Mouse (Mus musculus): Measurements from ENCODE around the gene Tiam2.

- no peak for TF ChIP-seq CTCF (IDR thresholded peaks at IDR 0.05 in 2 of 3, conservative IDR thresholded peaks at IDR 0.05 in 1 of 3; ENCODE audit: control insufficient read depth in 1 of 3, insufficient read depth in 1 of 3, low read depth in 2 of 3, low read length in 3 of 3, poor library complexity in 1 of 3, severe bottlenecking in 1 of 3)
- TF ChIP-seq E2F4 (IDR thresholded peaks at IDR 0.05; ENCODE audit: borderline replicate concordance, low read depth, low read length), result no peak
- no peak for TF ChIP-seq ELF1 (IDR thresholded peaks at IDR 0.05; ENCODE audit: low read depth, low read length)
- no peak for TF ChIP-seq POLR2A (IDR thresholded peaks at IDR 0.05; ENCODE audit: control insufficient read depth in 1 of 2, insufficient read depth in 1 of 2, low read depth in 1 of 2, low read length in 2 of 2, poor library complexity in 1 of 2)
- no peak for TF ChIP-seq ZMIZ1 (IDR thresholded peaks at IDR 0.05; ENCODE audit: low read depth, low read length)
- no peak for TF ChIP-seq EP300 (IDR thresholded peaks at IDR 0.05; ENCODE audit: low read depth in 1 of 2, low read length in 2 of 2)
- TF ChIP-seq TBP (IDR thresholded peaks at IDR 0.05; ENCODE audit: low read depth, low read length), result no peak
- no peak for TF ChIP-seq CHD2 (IDR thresholded peaks at IDR 0.05; ENCODE audit: low read length)
- no peak for TF ChIP-seq NRF1 (IDR thresholded peaks at IDR 0.05; ENCODE audit: insufficient read depth, low read depth, low read length, poor library complexity, severe bottlenecking)
- TF ChIP-seq HCFC1 (IDR thresholded peaks at IDR 0.05; ENCODE audit: low read depth, low read length), result no peak
These were observed 59.0 kb downstream of the Tiam2 start for GRCm38 (mm10) chr17:3385391-3385790.

All from MEL (cell line).